Mouse (Mus musculus) c-Kit-positive CD71-negative TER-119-negative erythroid progenitor cells, embryonic 14.5 days (primary cell): ENCODE measurements around the gene Grn.

Experiments
- DNase-seq: peaks from one replicate; pipeline ENCODE4 v3.0.0-alpha.2; 2013; ENCODE audit warnings: low read depth

The Grn gene

GRCm38 (mm10) chr11:102425555-102426316 lies 4.4 kb upstream of the Grn start:
- DNase-seq: no peak

- DNase-seq: no peak
Measured at GRCm38 (mm10) chr11:102428981-102429540, 1.1 kb upstream of the Grn start.

- no peak for DNase-seq
Measured at GRCm38 (mm10) chr11:102429551-102429950, 564 bp upstream of the Grn start.

- peak; percentile 83 for DNase-seq
Measured at GRCm38 (mm10) chr11:102431018-102431645, 1.0 kb downstream of the Grn start.

GRCm38 (mm10) chr11:102431728-102432114 lies 1.6 kb downstream of the Grn start:
- no peak for DNase-seq

GRCm38 (mm10) chr11:102432115-102432843 lies 2.2 kb downstream of the Grn start:
- no peak for DNase-seq

GRCm38 (mm10) chr11:102432896-102433295 lies 2.8 kb downstream of the Grn start:
- no peak for DNase-seq

- DNase-seq: no peak
Measured at GRCm38 (mm10) chr11:102433866-102434265, 3.8 kb downstream of the Grn start.

- peak; percentile 89 for DNase-seq
Measured at GRCm38 (mm10) chr11:102434406-102434805, 4.3 kb downstream of the Grn start.

GRCm38 (mm10) chr11:102434816-102435705 lies 4.9 kb downstream of the Grn start:
- no peak for DNase-seq

GRCm38 (mm10) chr11:102435754-102436470 lies 5.8 kb downstream of the Grn start:
- DNase-seq: no peak

GRCm38 (mm10) chr11:102436471-102436790 lies 6.3 kb downstream of the Grn start:
- DNase-seq: no peak

GRCm38 (mm10) chr11:102437120-102438061 lies 7.3 kb downstream of the Grn start:
- no peak for DNase-seq

- no peak for DNase-seq
Measured at GRCm38 (mm10) chr11:102438212-102439092, 8.3 kb downstream of the Grn start.

- no peak for DNase-seq
Measured at GRCm38 (mm10) chr11:102439093-102440082, 9.3 kb downstream of the Grn start.

- DNase-seq: no peak
Measured at GRCm38 (mm10) chr11:102440255-102440654, 10.1 kb downstream of the Grn start.

- no peak for DNase-seq
Measured at GRCm38 (mm10) chr11:102441434-102441833, 11.3 kb downstream of the Grn start.

GRCm38 (mm10) chr11:102442089-102442488 lies 12.0 kb downstream of the Grn start:
- DNase-seq: no peak
